Mouse (Mus musculus) heart, adult 2 months (tissue): ENCODE results near the gene Proser2. TPM values are rescaled to one million over a fixed set of nuclear protein-coding genes. Genes with fewer than 3 reads are reported as not detected.

Experiments used
- DNase-seq, 2 experiments: peaks; one replicate each; pipeline ENCODE4 v3.0.0; 2021
- H3K27ac ChIP-seq: fragments of 200-600 bp; 2 replicates; pipeline ENCODE4 v1.8.1; 2022
- H3K27me3 ChIP-seq: fragments of 200-500 bp; 2 replicates; pipeline ENCODE4 v1.6.1; 2012; ENCODE audit warnings: mild to moderate bottlenecking, low read length, inconsistent platforms, mixed read lengths; ENCODE audit not compliant: control insufficient read depth, insufficient read depth
- H3K36me3 ChIP-seq: fragments of 200-500 bp; 2 replicates; pipeline ENCODE4 v1.6.1; 2012; ENCODE audit warnings: low read length, inconsistent platforms; ENCODE audit not compliant: control insufficient read depth, insufficient read depth
- H3K4me1 ChIP-seq: fragments of 200-500 bp; 2 replicates; pipeline ENCODE4 v1.6.1; 2011; ENCODE audit warnings: low read length; ENCODE audit not compliant: control insufficient read depth, insufficient read depth
- H3K4me3 ChIP-seq: fragments of 200-600 bp; 2 replicates; pipeline ENCODE4 v1.8.1; 2022
- H3K79me2 ChIP-seq: fragments of 200-500 bp; replicated peaks from 2 replicates; pipeline ENCODE4 v1.6.1; 2012; ENCODE audit warnings: mild to moderate bottlenecking, inconsistent platforms, low read length, moderate library complexity, mixed read lengths; ENCODE audit not compliant: control insufficient read depth, insufficient read depth
- H3K9ac ChIP-seq: fragments of 200-500 bp; 2 replicates; pipeline ENCODE4 v1.6.1; 2012; ENCODE audit warnings: low read depth, mild to moderate bottlenecking, control low read depth, inconsistent platforms, low read length, mixed read lengths
- CTCF ChIP-seq: fragments of 200-600 bp; IDR thresholded peaks from 2 replicates; pipeline ENCODE4 v1.8.1; 2022; ENCODE audit warnings: antibody characterized with exemption, mild to moderate bottlenecking, moderate library complexity
- EP300 ChIP-seq: fragments of 200-500 bp; IDR thresholded peaks from 2 replicates; pipeline ENCODE4 v1.6.1; 2011; ENCODE audit warnings: low read depth, low read length, control low read depth; ENCODE audit not compliant: insufficient read depth
- POLR2A ChIP-seq: fragments of 200-500 bp; IDR thresholded peaks from 2 replicates; pipeline ENCODE4 v1.6.1; 2011; ENCODE audit warnings: mild to moderate bottlenecking, low read depth, low read length, control low read depth; ENCODE audit not compliant: insufficient read depth
- WGBS: fragments of 180-500 bp; shearing (Covaris S2); methylation state at CpG from one replicate; pipeline ENCODE4 v1.1.7; 2018; 5-methylcytosine and 5-hydroxymethylcytosine counted together
- intact Hi-C: fragments of 180-260 bp; cut with DNase I; formaldehyde crosslinking; loops from one replicate; pipeline ENCODE4 v1.15.1; 2025
- polyA plus RNA-seq: library from polyadenylated mRNA; depleted of rRNA; stranded (reverse); fragments of >200 nt; gene quantifications from 2 replicates; pipeline ENCODE4 v1.2.3, GENCODE M21; 2012
- total RNA-seq, 2 experiments: library from RNA; stranded (reverse); gene quantifications; 2 replicates each; pipeline ENCODE4 v1.2.3; 2021

Gene Proser2
- total and polyA plus RNA-seq, 3 experiments: 4.7 to 16.6 (median 12.2) TPM

- intact Hi-C loops: no loop called here
- 83% methylated on average over 5 of the region's 5 CpGs for WGBS
Observed at GRCm38 (mm10) chr2:6087151-6087550, 42.9 kb downstream of the Proser2 start.

GRCm38 (mm10) chr2:6085622-6086530 lies 44.1 kb downstream of the Proser2 start:
- 72% methylated on average over 19 of the region's 19 CpGs for WGBS
- no peak for DNase-seq
- H3K27ac ChIP-seq: no peak overlapping the region
- no peaks in the 10 kb centered on the region for H3K79me2 ChIP-seq
- TF ChIP-seq POLR2A (no peak), EP300 (no peak), CTCF (no peak)
- no peaks in the 10 kb centered on the region for H3K27me3 ChIP-seq
- no peak overlapping the region for H3K4me3 ChIP-seq
- intact Hi-C loops: no loop called here
- no peak overlapping the region for H3K9ac ChIP-seq
- H3K4me1 ChIP-seq: no peaks in the 10 kb centered on the region; the same call in 1 of the 2 replicates
- no peaks in the 10 kb centered on the region for H3K36me3 ChIP-seq

More at GRCm38 (mm10) chr2:6087151-6087550, 42.9 kb downstream of the Proser2 start:
- H3K9ac ChIP-seq: no peak overlapping the region
- no peaks in the 10 kb centered on the region for H3K36me3 ChIP-seq
- no peaks in the 10 kb centered on the region; the same call in 1 of the 2 replicates for H3K4me1 ChIP-seq
- H3K4me3 ChIP-seq: no peak overlapping the region
- DNase-seq: peak in 1 of 2 experiments; percentile 34
- H3K27ac ChIP-seq: no peak overlapping the region
- no peaks in the 10 kb centered on the region for H3K27me3 ChIP-seq
- H3K79me2 ChIP-seq: no peaks in the 10 kb centered on the region
- no peak for TF ChIP-seq CTCF
- no peak for TF ChIP-seq EP300
- TF ChIP-seq POLR2A: no peak

GRCm38 (mm10) chr2:6083696-6084095 lies 46.3 kb downstream of the Proser2 start:
- Histone ChIP-seq H3K9ac (no peak overlapping the region), H3K79me2 (no peaks in the 10 kb centered on the region), H3K27ac (no peak overlapping the region), H3K4me1 (no peaks in the 10 kb centered on the region; the same call in 1 of the 2 replicates), H3K4me3 (no peak overlapping the region), H3K36me3 (no peaks in the 10 kb centered on the region), H3K27me3 (no peaks in the 10 kb centered on the region)
- intact Hi-C loops: no loop called here
- no peak for TF ChIP-seq EP300
- no peak for TF ChIP-seq CTCF
- TF ChIP-seq POLR2A: no peak
- WGBS: 95% methylated on average over 1 of the region's 1 CpGs
- DNase-seq: no peak

GRCm38 (mm10) chr2:6082615-6083014 lies 47.4 kb downstream of the Proser2 start:
- no peak overlapping the region for H3K27ac ChIP-seq
- intact Hi-C loops: no loop called here
- no peaks in the 10 kb centered on the region for H3K79me2 ChIP-seq
- H3K9ac ChIP-seq: no peak overlapping the region
- TF ChIP-seq POLR2A (no peak), EP300 (no peak), CTCF (no peak)
- no peak overlapping the region for H3K4me3 ChIP-seq
- DNase-seq: no peak
- no peaks in the 10 kb centered on the region; the same call in 1 of the 2 replicates for H3K4me1 ChIP-seq
- H3K27me3 ChIP-seq: no peaks in the 10 kb centered on the region
- no peaks in the 10 kb centered on the region for H3K36me3 ChIP-seq
- 83% methylated on average over 6 of the region's 6 CpGs for WGBS

GRCm38 (mm10) chr2:6081108-6081507 lies 48.9 kb downstream of the Proser2 start:
- DNase-seq: no peak
- Histone ChIP-seq H3K36me3 (no peaks in the 10 kb centered on the region), H3K27ac (no peak overlapping the region), H3K9ac (no peak overlapping the region), H3K27me3 (no peaks in the 10 kb centered on the region), H3K4me3 (no peak overlapping the region), H3K4me1 (no peaks in the 10 kb centered on the region; the same call in 1 of the 2 replicates), H3K79me2 (no peaks in the 10 kb centered on the region)
- no peak for TF ChIP-seq POLR2A
- TF ChIP-seq EP300: no peak
- no peak for TF ChIP-seq CTCF
- WGBS: 52% methylated on average over 8 of the region's 8 CpGs
- intact Hi-C loops: no loop called here

- H3K4me1 ChIP-seq: no peaks in the 10 kb centered on the region
- H3K4me3 ChIP-seq: no peak overlapping the region
- no peaks in the 10 kb centered on the region for H3K36me3 ChIP-seq
- intact Hi-C loops: no loop called here
- H3K9ac ChIP-seq: no peak overlapping the region
- no peaks in the 10 kb centered on the region for H3K27me3 ChIP-seq
- no peak overlapping the region for H3K27ac ChIP-seq
- WGBS: 87% methylated on average over 1 of the region's 1 CpGs
- no peak for TF ChIP-seq CTCF
- TF ChIP-seq EP300: no peak
- TF ChIP-seq POLR2A: no peak
- no peak for DNase-seq
- no peaks in the 10 kb centered on the region for H3K79me2 ChIP-seq
Observed at GRCm38 (mm10) chr2:6080037-6080436, 50.0 kb downstream of the Proser2 start.
